Mouse (Mus musculus) c-Kit-negative CD71-positive TER-119-positive erythroid progenitor cells, embryonic 14.5 days (primary cell): ENCODE data around the gene Med24.
"Not testable (repeated sequence)": the region's sequence is repeated elsewhere in the genome, so short reads cannot be mapped to it uniquely, and the experiment has no call there.

Experiments used
- DNase-seq: peaks from one replicate; pipeline ENCODE4 v3.0.0-alpha.2; 2013; ENCODE audit warnings: low read depth, low spot score

The Med24 gene

GRCm38 (mm10) chr11:98746855-98747693 lies 17.8 kb upstream of the Med24 start:
- no peak for DNase-seq

GRCm38 (mm10) chr11:98745932-98746853 lies 17.0 kb upstream of the Med24 start:
- DNase-seq = no peak

- DNase-seq = no peak
Observed at GRCm38 (mm10) chr11:98744456-98745019, 15.3 kb upstream of the Med24 start.

- DNase-seq = no peak
Observed at GRCm38 (mm10) chr11:98743655-98744345, 14.6 kb upstream of the Med24 start.

- DNase-seq = no peak
Observed at GRCm38 (mm10) chr11:98742397-98743291, 13.4 kb upstream of the Med24 start.

GRCm38 (mm10) chr11:98741622-98742396 lies 12.6 kb upstream of the Med24 start:
- no peak for DNase-seq

- no peak for DNase-seq
Observed at GRCm38 (mm10) chr11:98741051-98741620, 11.9 kb upstream of the Med24 start.

GRCm38 (mm10) chr11:98740393-98741050 lies 11.3 kb upstream of the Med24 start, which contains the start of gene Thra:
Thra (plus strand) TSS chr11:98740638.
- DNase-seq = peak; percentile 60

- DNase-seq = no peak
Observed at GRCm38 (mm10) chr11:98740026-98740392, 10.8 kb upstream of the Med24 start.

- DNase-seq = no peak
Observed at GRCm38 (mm10) chr11:98738925-98739324, 9.7 kb upstream of the Med24 start.

- DNase-seq = no peak
Observed at GRCm38 (mm10) chr11:98738428-98738911, 9.2 kb upstream of the Med24 start.

GRCm38 (mm10) chr11:98737220-98737619 lies 8.0 kb upstream of the Med24 start:
- not testable (repeated sequence) for DNase-seq

GRCm38 (mm10) chr11:98736176-98736575 lies 6.9 kb upstream of the Med24 start:
- DNase-seq = no peak

- DNase-seq = no peak
Observed at GRCm38 (mm10) chr11:98735111-98735510, 5.9 kb upstream of the Med24 start.

- no peak for DNase-seq
Observed at GRCm38 (mm10) chr11:98734020-98734419, 4.8 kb upstream of the Med24 start.

GRCm38 (mm10) chr11:98731134-98731533 lies 1.9 kb upstream of the Med24 start:
- DNase-seq = no peak

GRCm38 (mm10) chr11:98730727-98731126 lies 1.5 kb upstream of the Med24 start:
- DNase-seq = no peak

- no peak for DNase-seq
Observed at GRCm38 (mm10) chr11:98725926-98726506, 3.2 kb downstream of the Med24 start.
